Mouse (Mus musculus) spleen, adult 2 months (tissue): ENCODE measurements around the gene Rora.

Experiments used
- CTCF ChIP-seq: fragments of 200-500 bp; IDR thresholded peaks from 2 replicates; pipeline ENCODE4 v1.5.1; 2011; ENCODE audit warnings: mild to moderate bottlenecking, inconsistent platforms; ENCODE audit not compliant: insufficient read depth, insufficient read length, insufficient replicate concordance; ENCODE audit errors: extremely low read depth
- POLR2A ChIP-seq: fragments of 200-500 bp; IDR thresholded peaks from 2 replicates; pipeline ENCODE4 v1.6.1; 2011; ENCODE audit warnings: low read depth, low read length, inconsistent platforms

GRCm38 (mm10) chr9:68735886-68736285, 82.3 kb downstream of the Rora start:
- TF ChIP-seq POLR2A (no peak), CTCF (no peak)
